Mouse (Mus musculus): Measurements from ENCODE around the gene Erbin.

DNA sequence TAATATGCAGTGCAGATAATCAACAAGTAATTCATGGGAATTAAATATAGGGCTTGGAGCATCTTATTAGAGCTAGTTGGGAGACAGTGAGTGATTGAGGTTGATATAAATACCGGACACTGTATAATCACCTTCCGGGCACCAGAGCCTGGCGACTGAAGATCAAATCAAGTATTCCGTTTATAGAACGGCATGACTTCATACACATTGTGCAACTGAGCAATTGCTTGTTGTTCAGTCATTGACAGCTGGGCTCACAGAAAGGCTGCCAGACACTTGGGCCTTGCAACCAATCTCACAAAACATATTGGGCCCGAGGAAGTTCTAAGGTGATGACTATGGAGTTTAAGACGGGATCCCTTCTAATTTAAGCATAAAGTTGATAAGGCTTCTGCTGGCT, 31.1 kb upstream of the Erbin start:
- TF ChIP-seq HCFC1 (IDR thresholded peaks at IDR 0.05; ENCODE audit: borderline replicate concordance, insufficient read depth, low read length), result no peak
- TF ChIP-seq MAFK (IDR thresholded peaks at IDR 0.05; ENCODE audit: insufficient read depth, low read depth, low read length), result no peak
- TF ChIP-seq ZC3H11A (IDR thresholded peaks at IDR 0.05; ENCODE audit: borderline replicate concordance, low read depth, low read length), result no peak
- no peak for TF ChIP-seq ZNF384 (IDR thresholded peaks at IDR 0.05; ENCODE audit: low read depth, low read length)
- no peak for TF ChIP-seq CHD2 (IDR thresholded peaks at IDR 0.05; ENCODE audit: low read depth, low read length)

Data from ES-E14 (cell line).